Mouse (Mus musculus): ENCODE results near the gene Abo. TPM values are rescaled to one million over a fixed set of nuclear protein-coding genes. Genes with fewer than 3 reads are reported as not detected.

Abo gene
- polyA plus RNA-seq (2016; fragmentation: Nextera tagmentation; extraction: Ambion mirVana), result not detected in 2 replicates

DNA sequence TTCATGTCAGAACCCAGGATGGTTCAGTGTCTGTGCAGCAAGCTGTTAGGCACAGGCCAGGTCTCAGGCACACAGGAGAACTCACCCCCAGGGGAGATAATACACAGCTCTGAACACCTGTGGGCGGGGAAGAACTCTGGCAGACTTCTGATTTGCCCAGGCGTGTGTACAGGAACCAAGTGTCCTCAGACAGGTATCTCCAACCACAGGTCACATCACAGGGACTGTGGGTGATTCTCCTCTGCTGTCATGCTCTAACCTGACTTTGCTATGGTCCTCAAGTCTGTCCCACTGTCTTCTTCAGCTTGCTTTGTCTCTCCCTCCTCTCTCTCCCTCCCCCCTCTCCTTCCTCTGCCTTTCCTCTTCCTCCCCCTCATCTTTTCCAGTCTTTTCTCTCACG, at the start of gene Abo:
TSS of gene Abo (minus strand) at position 101 of the 400 bp plus-strand sequence.
- Histone ChIP-seq H3K27ac (ENCODE audit: poor library complexity, severe bottlenecking) (no peak within 1 kb of the TSS), H3K36me3 (no peaks in the 10 kb centered on the region), H3K27me3 (replicated peaks) (peaks cover 11% of the 10 kb centered on the region), H3K4me1 (replicated peaks) (no peaks in the 10 kb centered on the region), H3K4me2 (no peak within 1 kb of the TSS), H3K9me3 (replicated peaks) (no peaks in the 10 kb centered on the region), H3K9ac (no peak within 1 kb of the TSS), H3K4me3 (no peak within 1 kb of the TSS)
- no peak for ATAC-seq (ENCODE audit: insufficient number of reproducible peaks, low FRiP score)
- WGBS, result 51% methylated on average over 3 of the region's 3 CpGs

GRCm38 (mm10) chr2:26914148-26914941, 49.6 kb upstream of the Abo start:
- WGBS, result 63% methylated on average over 8 of the region's 8 CpGs
- Histone ChIP-seq H3K9ac (no peak overlapping the region), H3K27ac (ENCODE audit: poor library complexity, severe bottlenecking) (no peak overlapping the region), H3K4me3 (no peak overlapping the region), H3K9me3 (replicated peaks) (no peaks in the 10 kb centered on the region), H3K27me3 (replicated peaks) (no peaks in the 10 kb centered on the region), H3K36me3 (peaks cover 54% of the 10 kb centered on the region), H3K4me2 (no peak overlapping the region; the same call in 1 of the 2 replicates), H3K4me1 (replicated peaks) (peaks cover 49% of the 10 kb centered on the region)
- ATAC-seq (ENCODE audit: insufficient number of reproducible peaks, low FRiP score), result no peak

GRCm38 (mm10) chr2:26913416-26914147, 48.8 kb upstream of the Abo start:
- 75% methylated on average over 17 of the region's 17 CpGs for WGBS
- Histone ChIP-seq H3K4me2 (no peak overlapping the region), H3K36me3 (peaks cover 46% of the 10 kb centered on the region)

DNA sequence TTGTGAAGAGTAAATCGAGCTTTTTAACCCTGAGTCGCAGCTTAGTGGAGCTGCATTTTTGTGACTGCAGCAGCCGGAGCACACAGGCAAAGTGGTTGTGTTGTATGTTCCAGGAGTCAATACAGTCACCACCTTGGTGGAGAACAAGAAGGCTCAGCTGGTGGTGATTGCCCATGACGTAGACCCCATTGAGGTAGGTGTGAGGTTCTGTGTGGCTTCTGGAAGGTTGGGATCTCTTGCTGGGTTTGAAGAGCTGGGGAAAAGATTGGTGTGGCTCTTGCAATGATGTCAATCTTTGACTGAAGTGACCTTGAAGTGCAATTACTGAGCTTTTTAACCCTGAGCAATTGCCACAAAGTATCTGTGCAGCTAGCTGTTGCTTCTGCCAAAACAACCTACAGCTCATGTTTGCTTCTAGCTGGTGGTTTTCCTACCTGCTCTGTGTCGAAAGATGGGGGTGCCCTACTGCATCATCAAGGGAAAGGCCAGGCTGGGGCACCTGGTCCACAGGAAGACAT, 47.5 kb upstream of the Abo start:
- peak overlapping the region; percentile 79 for H3K4me3 ChIP-seq
- peaks cover 51% of the 10 kb centered on the region for H3K4me1 ChIP-seq (replicated peaks)
- no peaks in the 10 kb centered on the region for H3K27me3 ChIP-seq (replicated peaks)
- ATAC-seq (ENCODE audit: insufficient number of reproducible peaks, low FRiP score), result no peak
- peak overlapping the region; percentile 96 for H3K9ac ChIP-seq
- H3K4me2 ChIP-seq, result peak overlapping the region; percentile 95
- H3K27ac ChIP-seq (ENCODE audit: poor library complexity, severe bottlenecking), result no peak overlapping the region
- WGBS, result 80% methylated on average over 5 of the region's 5 CpGs
- H3K36me3 ChIP-seq, result peaks cover 44% of the 10 kb centered on the region
- H3K9me3 ChIP-seq (replicated peaks), result no peaks in the 10 kb centered on the region

More at GRCm38 (mm10) chr2:26913416-26914147, 48.8 kb upstream of the Abo start:
- H3K9me3 ChIP-seq (replicated peaks), result no peaks in the 10 kb centered on the region
- no peak overlapping the region for H3K4me3 ChIP-seq
- no peak for ATAC-seq (ENCODE audit: insufficient number of reproducible peaks, low FRiP score)
- no peak overlapping the region for H3K9ac ChIP-seq
- no peak overlapping the region for H3K27ac ChIP-seq (ENCODE audit: poor library complexity, severe bottlenecking)
- peaks cover 57% of the 10 kb centered on the region for H3K4me1 ChIP-seq (replicated peaks)
- H3K27me3 ChIP-seq (replicated peaks), result no peaks in the 10 kb centered on the region

GRCm38 (mm10) chr2:26910994-26911765, 46.4 kb upstream of the Abo start:
- Histone ChIP-seq H3K27ac (ENCODE audit: poor library complexity, severe bottlenecking) (peak overlapping the region; percentile 91), H3K4me2 (peak overlapping the region; percentile 95), H3K9ac (peak overlapping the region; percentile 96), H3K9me3 (replicated peaks) (no peaks in the 10 kb centered on the region), H3K4me3 (peak overlapping the region; percentile 79), H3K4me1 (replicated peaks) (peaks cover 44% of the 10 kb centered on the region), H3K27me3 (replicated peaks) (no peaks in the 10 kb centered on the region), H3K36me3 (peaks cover 55% of the 10 kb centered on the region)
- 1% methylated on average over 37 of the region's 37 CpGs for WGBS
- peak; percentile 56 for ATAC-seq (ENCODE audit: insufficient number of reproducible peaks, low FRiP score)

GRCm38 (mm10) chr2:26910124-26910993, 45.6 kb upstream of the Abo start, which contains the start of the genes Med22 and Rpl7a:
Gene Med22 (minus strand): TSS chr2:26910677.
Gene Rpl7a (plus strand): TSS chr2:26910764.
- Histone ChIP-seq H3K4me1 (replicated peaks) (peaks cover 38% of the 10 kb centered on the region), H3K27ac (ENCODE audit: poor library complexity, severe bottlenecking) (peak within 1 kb of the TSS; percentile 91), H3K9me3 (replicated peaks) (no peaks in the 10 kb centered on the region), H3K9ac (peak within 1 kb of the TSS; percentile 96), H3K4me2 (peak within 1 kb of the TSS; percentile 95), H3K4me3 (peak within 1 kb of the TSS; percentile 79), H3K27me3 (replicated peaks) (no peaks in the 10 kb centered on the region), H3K36me3 (peaks cover 63% of the 10 kb centered on the region)
- ATAC-seq (ENCODE audit: insufficient number of reproducible peaks, low FRiP score), result peak; percentile 95
- under 1% methylated on average over 74 of the region's 74 CpGs for WGBS

DNA sequence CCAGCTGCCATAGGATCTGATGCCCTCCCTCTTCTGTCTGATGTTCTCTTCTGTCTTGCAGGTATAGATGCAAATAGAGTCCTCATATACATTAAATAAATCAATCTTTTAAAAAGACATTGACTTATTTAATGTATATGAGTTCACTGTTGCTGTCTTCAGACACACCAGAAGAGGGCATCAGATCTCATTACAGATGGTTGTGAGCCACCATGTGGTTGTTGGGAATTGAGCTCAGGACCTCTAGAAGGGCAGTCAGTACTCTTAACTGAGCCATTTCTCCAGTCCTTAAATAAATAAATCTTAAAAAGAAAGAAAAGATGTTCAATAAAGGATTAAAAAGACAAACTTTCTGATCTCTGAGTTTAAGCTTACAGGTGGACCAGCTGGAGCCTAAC, 44.6 kb upstream of the Abo start:
- peak overlapping the region; percentile 86; the same call in 1 of the 2 replicates for H3K27ac ChIP-seq (ENCODE audit: poor library complexity, severe bottlenecking)
- peaks cover 34% of the 10 kb centered on the region for H3K4me1 ChIP-seq (replicated peaks)
- H3K9ac ChIP-seq, result peak overlapping the region; percentile 84
- peaks cover 66% of the 10 kb centered on the region for H3K36me3 ChIP-seq
- no peaks in the 10 kb centered on the region for H3K27me3 ChIP-seq (replicated peaks)
- H3K4me3 ChIP-seq, result peak overlapping the region; percentile 79
- H3K4me2 ChIP-seq, result peak overlapping the region; percentile 95
- no peaks in the 10 kb centered on the region for H3K9me3 ChIP-seq (replicated peaks)
- ATAC-seq (ENCODE audit: insufficient number of reproducible peaks, low FRiP score), result no peak

- peak overlapping the region; percentile 79 for H3K4me3 ChIP-seq
- ATAC-seq (ENCODE audit: insufficient number of reproducible peaks, low FRiP score), result no peak
- peaks cover 64% of the 10 kb centered on the region for H3K36me3 ChIP-seq
- H3K27me3 ChIP-seq (replicated peaks), result no peaks in the 10 kb centered on the region
- no peaks in the 10 kb centered on the region for H3K9me3 ChIP-seq (replicated peaks)
- peaks cover 37% of the 10 kb centered on the region for H3K4me1 ChIP-seq (replicated peaks)
- no peak overlapping the region for H3K27ac ChIP-seq (ENCODE audit: poor library complexity, severe bottlenecking)
- H3K9ac ChIP-seq, result peak overlapping the region; percentile 58
- 77% methylated on average over 18 of the region's 18 CpGs for WGBS
- peak overlapping the region; percentile 95 for H3K4me2 ChIP-seq
Measured at GRCm38 (mm10) chr2:26908710-26909386, 44.1 kb upstream of the Abo start.

DNA sequence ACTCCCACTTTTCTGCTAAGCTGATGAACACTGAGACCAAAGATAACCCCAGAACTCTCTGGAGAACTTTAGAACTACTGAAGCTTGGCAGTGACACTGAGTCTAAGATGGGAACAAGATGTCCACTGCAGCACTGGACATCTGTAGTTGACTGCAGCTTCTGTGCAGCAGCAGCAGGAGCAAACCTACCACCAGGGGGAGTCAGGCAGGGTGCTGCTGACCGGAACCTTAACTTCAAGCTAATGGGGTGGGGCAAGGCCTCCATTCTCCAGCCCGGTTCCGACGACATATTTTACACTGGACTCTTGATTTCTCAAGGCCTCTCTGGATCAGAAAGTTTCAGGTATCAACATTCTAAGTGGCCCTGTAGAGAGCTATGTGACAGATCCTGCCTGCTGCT, 42.3 kb upstream of the Abo start:
- no peak overlapping the region for H3K27ac ChIP-seq (ENCODE audit: poor library complexity, severe bottlenecking)
- WGBS, result 58% methylated on average over 4 of the region's 4 CpGs
- peaks cover 34% of the 10 kb centered on the region for H3K4me1 ChIP-seq (replicated peaks)
- no peaks in the 10 kb centered on the region for H3K9me3 ChIP-seq (replicated peaks)
- H3K27me3 ChIP-seq (replicated peaks), result no peaks in the 10 kb centered on the region
- H3K9ac ChIP-seq, result no peak overlapping the region
- no peak for ATAC-seq (ENCODE audit: insufficient number of reproducible peaks, low FRiP score)
- no peak overlapping the region for H3K4me2 ChIP-seq
- H3K36me3 ChIP-seq, result peaks cover 47% of the 10 kb centered on the region
- H3K4me3 ChIP-seq, result no peak overlapping the region

Measured in heart, embryonic 12.5 days (tissue).